Mouse (Mus musculus) liver, embryonic 16.5 days (tissue): ENCODE results near the gene Pou1f1. TPM values are rescaled to one million over a fixed set of nuclear protein-coding genes. Genes with fewer than 3 reads are reported as not detected.

Experiments used
- polyA plus RNA-seq: library from polyadenylated mRNA; unstranded; fragments of >200 nt; fragmentation: Nextera tagmentation; extraction: Ambion mirVana; gene quantifications from 2 replicates; pipeline ENCODE4 v1.2.1, GENCODE M21; 2015

The Pou1f1 gene
- polyA plus RNA-seq, 1 experiment from 2014 or later, result not detected

Other genes starting within 250 kb of the Pou1f1 start
- 16.8 and 18.3 TPM in 2 replicates for gene Chmp2b, start 42.2 kb downstream of the Pou1f1 start, polyA plus RNA-seq